Mouse (Mus musculus) embryonic facial prominence, embryonic 13.5 days (tissue): ENCODE measurements at regions not wholly inside any gene's neighbourhood (a gene's known extent, or its start where the extent isn't known, plus 50 kb on each side); places are given as distances from the start of the nearest gene placed in this dataset.

Experiments used
- ATAC-seq: fragments of 200-750 bp; cut with Nextera tagmentation; 2 replicates; pipeline ENCODE4 v1.8.0; 2017; ENCODE audit warnings: low read depth; ENCODE audit not compliant: insufficient number of reproducible peaks, insufficient read depth, low FRiP score, low TSS enrichment
- H3K27ac ChIP-seq: fragments of 300-500 bp; sonication (generic); 2 replicates; pipeline ENCODE4 v1.5.1; 2015; ENCODE audit warnings: moderate library complexity, mild to moderate bottlenecking, inconsistent platforms
- H3K27me3 ChIP-seq: fragments of 300-500 bp; sonication (generic); 2 replicates; pipeline ENCODE4 v1.6.1; 2015; ENCODE audit warnings: mild to moderate bottlenecking, inconsistent platforms
- H3K36me3 ChIP-seq: fragments of 300-500 bp; sonication (generic); 2 replicates; pipeline ENCODE4 v1.6.1; 2015; ENCODE audit warnings: mild to moderate bottlenecking, inconsistent platforms
- H3K4me1 ChIP-seq: fragments of 300-500 bp; sonication (generic); 2 replicates; pipeline ENCODE4 v1.6.1; 2015; ENCODE audit warnings: inconsistent platforms
- H3K4me2 ChIP-seq: fragments of 300-500 bp; sonication (generic); 2 replicates; pipeline ENCODE4 v1.6.1; 2015; ENCODE audit warnings: moderate library complexity, mild to moderate bottlenecking, inconsistent platforms
- H3K4me3 ChIP-seq: fragments of 300-500 bp; sonication (generic); 2 replicates; pipeline ENCODE4 v1.5.1; 2015; ENCODE audit warnings: mild to moderate bottlenecking, inconsistent platforms
- H3K9ac ChIP-seq: fragments of 300-500 bp; sonication (generic); 2 replicates; pipeline ENCODE4 v1.6.1; 2015; ENCODE audit warnings: mild to moderate bottlenecking, inconsistent platforms
- H3K9me3 ChIP-seq: fragments of 300-500 bp; sonication (generic); 2 replicates; pipeline ENCODE4 v1.6.1; 2016; ENCODE audit warnings: inconsistent platforms
- WGBS: fragments of 180-500 bp; shearing (Covaris S2); methylation state at CpG from one replicate; pipeline ENCODE4 v1.1.7; 2015; ENCODE audit warnings: mixed read lengths; 5-methylcytosine and 5-hydroxymethylcytosine counted together

DNA sequence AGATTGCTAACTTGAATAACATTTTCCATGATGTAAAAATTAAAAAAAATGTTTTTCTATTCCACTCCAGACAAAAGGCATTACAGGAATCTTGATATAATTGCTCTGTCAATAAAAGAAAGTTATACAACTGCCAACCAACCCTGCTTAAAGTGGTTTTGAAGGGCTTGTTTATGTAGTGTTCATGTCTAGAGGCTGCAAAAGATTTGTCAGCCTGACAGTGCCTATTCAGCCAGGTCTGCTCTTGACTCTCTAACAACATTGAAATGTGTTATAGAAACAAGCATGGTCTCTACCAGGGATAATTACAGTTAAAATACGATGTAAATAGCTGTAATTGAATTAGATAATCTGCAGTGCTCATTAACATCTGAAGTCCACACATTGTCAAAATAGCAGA, 644.6 kb downstream of the Plod2 start:
- Histone ChIP-seq H3K36me3 (no peaks in the 10 kb centered on the region), H3K9me3 (no peaks in the 10 kb centered on the region), H3K9ac (no peak overlapping the region), H3K27ac (no peak overlapping the region), H3K4me3 (no peak overlapping the region), H3K4me2 (no peak overlapping the region), H3K27me3 (no peaks in the 10 kb centered on the region), H3K4me1 (no peaks in the 10 kb centered on the region)
- WGBS: 46% methylated on average over 1 of the region's 1 CpGs
- no peak for ATAC-seq

DNA sequence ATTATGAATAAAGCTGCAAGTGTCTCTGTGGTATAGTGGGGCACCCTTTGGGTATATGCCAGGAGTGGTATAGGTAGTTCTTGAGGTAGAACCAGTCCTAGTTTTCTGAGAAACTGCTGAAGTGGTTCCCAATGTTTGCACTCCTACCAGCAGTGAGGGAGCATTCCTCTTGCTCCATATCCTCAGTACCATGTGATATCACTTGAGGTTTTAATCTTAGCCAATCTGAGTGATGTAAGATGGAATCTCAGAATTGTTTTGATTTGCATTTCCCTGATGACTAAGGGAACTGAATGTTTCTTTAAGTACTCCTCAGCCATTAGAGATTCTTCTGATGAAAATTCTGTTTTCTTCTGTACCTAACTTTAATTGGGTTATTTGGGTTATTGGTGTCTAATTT, 690.5 kb downstream of the Plod2 start:
- no peak overlapping the region for H3K4me2 ChIP-seq
- no peak overlapping the region for H3K4me3 ChIP-seq
- H3K27ac ChIP-seq: no peak overlapping the region
- no peaks in the 10 kb centered on the region for H3K27me3 ChIP-seq
- no peaks in the 10 kb centered on the region for H3K36me3 ChIP-seq
- ATAC-seq: no peak
- H3K9me3 ChIP-seq: no peaks in the 10 kb centered on the region
- no peaks in the 10 kb centered on the region for H3K4me1 ChIP-seq
- H3K9ac ChIP-seq: no peak overlapping the region

DNA sequence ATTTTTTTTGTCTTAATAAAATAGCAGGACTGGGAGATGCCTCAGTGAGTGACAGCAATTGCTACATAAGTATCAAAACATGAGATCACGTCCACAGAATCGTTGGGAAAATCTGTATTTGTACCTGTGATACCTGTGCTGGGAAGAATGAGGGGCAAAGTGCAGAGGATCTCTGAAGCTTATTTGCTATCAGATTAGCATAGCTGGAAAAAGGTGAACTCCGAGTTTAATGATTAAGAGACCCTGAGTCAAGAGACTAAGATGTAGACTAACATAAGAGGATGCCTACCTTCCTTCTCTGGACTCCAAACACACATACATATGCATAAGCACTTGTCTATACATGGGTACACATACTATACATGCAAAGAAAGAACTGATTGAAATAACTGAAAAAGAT, 710.1 kb downstream of the Plod2 start:
- no peak for ATAC-seq
- H3K4me3 ChIP-seq: no peak overlapping the region
- WGBS: 84% methylated on average over 3 of the region's 3 CpGs
- no peak overlapping the region for H3K9ac ChIP-seq
- H3K36me3 ChIP-seq: no peaks in the 10 kb centered on the region
- no peak overlapping the region for H3K27ac ChIP-seq
- no peaks in the 10 kb centered on the region for H3K27me3 ChIP-seq
- no peaks in the 10 kb centered on the region for H3K9me3 ChIP-seq
- H3K4me1 ChIP-seq: no peaks in the 10 kb centered on the region
- H3K4me2 ChIP-seq: no peak overlapping the region

DNA sequence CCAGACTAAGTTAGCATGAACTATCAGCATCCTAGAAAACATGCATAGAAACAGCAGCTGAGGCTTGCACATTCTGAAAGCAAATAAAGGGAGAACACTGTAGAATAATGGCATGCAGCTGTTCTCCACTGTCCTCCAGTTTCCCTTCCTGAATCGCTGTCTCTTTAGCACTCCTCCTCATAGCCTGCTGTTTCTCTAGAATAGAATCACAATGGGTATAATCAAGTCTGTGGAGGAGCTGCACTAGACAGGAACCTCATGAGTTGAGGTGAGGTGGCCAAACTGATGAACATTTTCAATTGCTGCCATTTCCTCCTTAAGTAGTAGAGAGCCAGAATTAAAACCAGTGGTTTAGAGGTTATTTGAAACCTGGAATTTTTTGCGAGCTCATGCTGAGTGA, 755.3 kb downstream of the Plod2 start:
- Histone ChIP-seq H3K27ac (no peak overlapping the region), H3K4me1 (no peaks in the 10 kb centered on the region), H3K9ac (no peak overlapping the region), H3K4me3 (no peak overlapping the region), H3K9me3 (no peaks in the 10 kb centered on the region), H3K4me2 (no peak overlapping the region), H3K36me3 (no peaks in the 10 kb centered on the region), H3K27me3 (no peaks in the 10 kb centered on the region)
- 66% methylated on average over 2 of the region's 2 CpGs for WGBS
- no peak for ATAC-seq

DNA sequence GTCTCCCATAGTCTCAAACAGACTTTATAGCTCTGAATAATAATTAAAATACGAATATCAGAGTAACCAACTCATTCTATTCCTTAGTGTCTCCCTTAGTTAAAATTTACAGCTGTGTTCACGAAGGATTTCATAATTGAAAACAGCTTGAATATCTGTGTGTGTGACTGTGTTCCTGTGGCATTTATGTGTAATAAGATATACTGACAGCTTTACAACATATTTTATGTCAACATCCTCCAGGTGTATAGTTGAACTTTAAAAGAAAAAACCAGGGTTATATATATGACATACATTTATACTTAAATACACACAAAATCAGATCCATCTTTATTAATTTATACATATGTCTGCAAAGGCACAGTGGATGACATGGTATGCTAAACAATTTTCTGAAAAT, 764.7 kb downstream of the Plod2 start:
- no peak for ATAC-seq
- no peak overlapping the region for H3K9ac ChIP-seq
- H3K4me1 ChIP-seq: no peaks in the 10 kb centered on the region
- H3K4me3 ChIP-seq: no peak overlapping the region
- H3K9me3 ChIP-seq: no peaks in the 10 kb centered on the region
- 40% methylated on average over 2 of the region's 2 CpGs for WGBS
- H3K27ac ChIP-seq: no peak overlapping the region
- H3K27me3 ChIP-seq: no peaks in the 10 kb centered on the region
- H3K4me2 ChIP-seq: no peak overlapping the region
- H3K36me3 ChIP-seq: no peaks in the 10 kb centered on the region

DNA sequence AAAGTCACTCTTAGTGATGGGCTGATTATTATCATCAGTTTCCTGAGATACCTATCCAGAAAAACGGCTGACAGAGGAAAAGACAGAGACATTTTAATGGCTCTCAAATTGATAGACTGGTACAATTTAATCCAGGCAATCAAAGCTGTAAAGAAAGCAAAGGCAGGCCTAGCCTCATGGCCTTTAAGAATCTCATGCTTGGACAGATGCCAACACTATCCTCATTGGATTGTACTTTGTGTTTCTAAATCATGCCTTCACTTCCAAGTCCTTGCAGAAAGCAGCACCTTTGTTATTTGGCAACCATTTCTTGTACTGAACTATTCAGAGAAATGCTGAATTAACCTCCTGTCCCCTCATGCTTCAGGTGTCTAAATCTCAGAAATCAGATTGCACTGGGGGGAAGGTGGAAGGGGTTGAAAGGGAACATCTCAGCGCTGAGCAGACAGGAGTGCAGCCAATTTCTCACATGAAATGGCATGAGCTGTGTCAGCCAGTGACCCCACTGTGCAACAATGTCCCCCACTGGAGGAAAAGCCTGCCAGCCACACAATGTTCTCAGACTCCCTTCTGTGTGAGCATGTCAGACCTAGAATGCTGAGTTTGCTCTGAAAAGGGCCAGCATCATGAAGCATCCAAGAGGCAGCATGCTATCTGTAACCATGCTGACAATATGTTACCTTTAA, 787.1 kb downstream of the Plod2 start:
- 52% methylated on average over 2 of the region's 2 CpGs for WGBS

More for the DNA sequence above, 787.1 kb downstream of the Plod2 start:
- H3K27me3 ChIP-seq: no peaks in the 10 kb centered on the region
- no peak overlapping the region for H3K4me2 ChIP-seq
- H3K4me1 ChIP-seq: no peaks in the 10 kb centered on the region
- no peak overlapping the region for H3K9ac ChIP-seq
- no peaks in the 10 kb centered on the region for H3K9me3 ChIP-seq
- no peak overlapping the region for H3K4me3 ChIP-seq
- no peak overlapping the region for H3K27ac ChIP-seq
- H3K36me3 ChIP-seq: no peaks in the 10 kb centered on the region
- no peak for ATAC-seq
